Mouse (Mus musculus) spleen, adult 2 months (tissue): ENCODE data around the gene Adam33.

ENCODE experiments used
- CTCF ChIP-seq: fragments of 200-500 bp; IDR thresholded peaks from 2 replicates; pipeline ENCODE4 v1.5.1; 2011; ENCODE audit warnings: mild to moderate bottlenecking, inconsistent platforms; ENCODE audit not compliant: insufficient read depth, insufficient read length, insufficient replicate concordance; ENCODE audit errors: extremely low read depth
- POLR2A ChIP-seq: fragments of 200-500 bp; IDR thresholded peaks from 2 replicates; pipeline ENCODE4 v1.6.1; 2011; ENCODE audit warnings: low read depth, low read length, inconsistent platforms

GRCm38 (mm10) chr2:131097087-131097486, 33.5 kb upstream of the Adam33 start:
- no peak for TF ChIP-seq POLR2A
- no peak for TF ChIP-seq CTCF
